Mouse (Mus musculus): ENCODE results near the gene Galnt2. TPM values are rescaled to one million over a fixed set of nuclear protein-coding genes. Genes with fewer than 3 reads are reported as not detected.

Gene Galnt2
- total and polyA plus RNA-seq, 2 experiments from 2014 or later, result 36.5 to 54.9 TPM

GRCm38 (mm10) chr8:124278956-124279689, 47.9 kb downstream of the Galnt2 start:
- H3K4me3 ChIP-seq (ENCODE audit: low read length), result no peak overlapping the region
- 85% methylated on average over 7 of the region's 7 CpGs for WGBS
- no peak for TF ChIP-seq CTCF (IDR thresholded peaks at IDR 0.05; ENCODE audit: low read depth)
- ATAC-seq (no peak), DNase-seq (ENCODE audit: low spot score) (no peak)
- H3K9ac ChIP-seq (replicated peaks; ENCODE audit: low read length), result no peak overlapping the region
- H3K27me3 ChIP-seq (ENCODE audit: insufficient read depth, low read length), result no peaks in the 10 kb centered on the region
- H3K4me2 ChIP-seq (ENCODE audit: low read depth, low read length), result no peak overlapping the region
- no peak overlapping the region for H3K27ac ChIP-seq
- no peaks in the 10 kb centered on the region for H3K36me3 ChIP-seq (ENCODE audit: insufficient read depth, low read length)
- H3K9me3 ChIP-seq (ENCODE audit: low read length), result no peaks in the 10 kb centered on the region
- peaks cover 31% of the 10 kb centered on the region for H3K4me1 ChIP-seq (ENCODE audit: insufficient read depth, low read length)

GRCm38 (mm10) chr8:124279690-124279985, 48.4 kb downstream of the Galnt2 start:
- Histone ChIP-seq H3K36me3 (ENCODE audit: insufficient read depth, low read length) (no peaks in the 10 kb centered on the region), H3K4me3 (ENCODE audit: low read length) (no peak overlapping the region), H3K4me2 (ENCODE audit: low read depth, low read length) (no peak overlapping the region), H3K9ac (replicated peaks; ENCODE audit: low read length) (no peak overlapping the region), H3K4me1 (ENCODE audit: insufficient read depth, low read length) (peaks cover 31% of the 10 kb centered on the region), H3K27me3 (ENCODE audit: insufficient read depth, low read length) (no peaks in the 10 kb centered on the region), H3K9me3 (ENCODE audit: low read length) (no peaks in the 10 kb centered on the region), H3K27ac (no peak overlapping the region)
- TF ChIP-seq CTCF (IDR thresholded peaks at IDR 0.05; ENCODE audit: low read depth), result no peak
- WGBS, result 97% methylated on average over 5 of the region's 5 CpGs
- DNase-seq (ENCODE audit: low spot score) (no peak), ATAC-seq (no peak)

DNA sequence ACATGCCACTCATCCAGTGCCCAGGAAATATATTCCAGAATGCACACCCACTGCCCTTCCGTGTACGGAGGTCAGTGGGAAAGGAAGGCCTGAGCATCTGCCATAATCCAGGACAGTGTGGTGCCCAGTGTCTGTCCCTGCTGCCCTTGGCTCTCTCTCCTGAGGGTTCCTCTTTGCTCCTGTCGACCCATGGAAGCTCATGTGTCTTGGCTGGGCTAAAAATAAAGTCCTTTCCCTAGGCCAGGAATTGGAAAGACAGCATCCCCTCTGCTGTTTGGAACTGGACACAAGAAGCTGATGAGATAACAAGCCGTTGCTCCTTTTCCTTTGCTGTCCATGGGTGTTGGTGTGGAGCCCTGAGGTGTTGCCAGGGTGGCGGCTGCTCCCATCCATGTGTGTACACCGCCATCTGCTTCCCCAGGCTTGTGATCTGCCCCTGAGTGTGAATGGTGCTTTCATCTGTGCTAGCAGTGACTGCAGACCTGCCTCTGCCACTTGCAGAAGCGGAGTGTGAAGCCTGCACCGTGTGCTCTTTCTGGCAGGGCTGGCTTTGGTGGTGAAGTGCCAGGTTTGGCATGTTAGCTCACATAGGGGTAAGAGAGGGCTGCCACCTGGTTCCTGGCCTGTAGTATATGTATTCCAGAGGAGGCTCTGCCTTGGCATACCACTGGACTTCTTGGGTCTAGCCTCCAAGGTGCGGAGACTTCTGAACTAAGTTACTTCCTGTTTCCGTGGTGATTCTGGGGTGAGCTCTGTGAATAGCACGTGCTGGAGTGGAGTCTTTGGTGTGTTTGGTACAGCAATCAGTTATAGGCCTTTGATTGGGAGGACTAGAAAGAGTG, 50.7 kb downstream of the Galnt2 start:
- Histone ChIP-seq H3K27ac (peak overlapping the region; percentile 56; the same call in 1 of the 2 replicates), H3K4me1 (ENCODE audit: insufficient read depth, low read length) (peaks cover 47% of the 10 kb centered on the region), H3K9me3 (ENCODE audit: low read length) (no peaks in the 10 kb centered on the region), H3K9ac (replicated peaks; ENCODE audit: low read length) (no peak overlapping the region), H3K4me2 (ENCODE audit: low read depth, low read length) (no peak overlapping the region), H3K36me3 (ENCODE audit: insufficient read depth, low read length) (no peaks in the 10 kb centered on the region), H3K27me3 (ENCODE audit: insufficient read depth, low read length) (no peaks in the 10 kb centered on the region), H3K4me3 (ENCODE audit: low read length) (no peak overlapping the region)
- 42% methylated on average over 11 of the region's 11 CpGs for WGBS
- no peak for ATAC-seq
- DNase-seq (ENCODE audit: low spot score), result peak; percentile 41
- no peak for TF ChIP-seq CTCF (IDR thresholded peaks at IDR 0.05; ENCODE audit: low read depth)

DNA sequence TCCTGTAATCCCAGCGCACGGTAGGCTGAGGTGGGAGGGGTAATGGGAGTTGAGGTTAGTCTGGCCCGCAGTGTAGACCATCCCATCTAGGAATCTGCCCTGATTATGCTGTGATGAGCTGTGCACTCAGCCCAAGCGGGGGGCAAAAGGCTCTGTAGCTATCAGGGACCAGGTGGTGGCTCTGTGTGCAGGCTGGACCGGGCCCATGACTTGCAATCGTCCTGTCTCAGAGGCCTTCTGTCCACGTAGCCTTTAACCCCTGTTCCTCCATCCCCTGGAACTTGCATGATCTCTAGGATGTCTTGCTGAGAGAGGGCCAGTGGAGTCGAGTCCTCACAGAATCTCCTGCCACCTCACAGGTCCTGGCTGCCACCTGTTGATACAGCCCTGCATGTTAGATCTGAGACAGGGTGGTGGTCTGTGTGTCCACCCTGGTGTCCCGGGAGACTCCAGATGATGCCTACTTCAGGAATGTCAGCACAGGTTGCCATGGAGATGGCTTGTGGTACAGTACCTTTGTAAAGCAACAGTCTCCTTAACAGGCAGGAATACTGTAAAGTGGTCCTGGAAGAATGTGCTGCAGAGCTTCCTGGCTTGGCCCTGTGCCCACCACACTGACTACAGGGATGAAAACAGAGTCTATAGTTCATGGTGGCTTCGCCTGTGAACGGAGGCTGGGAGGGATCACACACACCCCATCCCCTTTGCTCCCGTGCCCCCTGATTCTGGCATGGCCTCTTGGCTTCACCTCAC, 51.9 kb downstream of the Galnt2 start:
- DNase-seq (ENCODE audit: low spot score) (no peak), ATAC-seq (no peak)
- no peaks in the 10 kb centered on the region for H3K36me3 ChIP-seq (ENCODE audit: insufficient read depth, low read length)
- WGBS, result 52% methylated on average over 12 of the region's 12 CpGs
- no peaks in the 10 kb centered on the region for H3K9me3 ChIP-seq (ENCODE audit: low read length)
- no peak overlapping the region for H3K4me2 ChIP-seq (ENCODE audit: low read depth, low read length)
- 0 out of 2 replicates have a peak overlapping the region, but pooled peaks have one; percentile 14 for H3K9ac ChIP-seq (replicated peaks; ENCODE audit: low read length)
- H3K4me1 ChIP-seq (ENCODE audit: insufficient read depth, low read length), result peaks cover 47% of the 10 kb centered on the region
- H3K4me3 ChIP-seq (ENCODE audit: low read length), result no peak overlapping the region
- peak overlapping the region; percentile 69; the same call in 1 of the 2 replicates for H3K27ac ChIP-seq
- no peaks in the 10 kb centered on the region for H3K27me3 ChIP-seq (ENCODE audit: insufficient read depth, low read length)
- TF ChIP-seq CTCF (IDR thresholded peaks at IDR 0.05; ENCODE audit: low read depth), result no peak

DNA sequence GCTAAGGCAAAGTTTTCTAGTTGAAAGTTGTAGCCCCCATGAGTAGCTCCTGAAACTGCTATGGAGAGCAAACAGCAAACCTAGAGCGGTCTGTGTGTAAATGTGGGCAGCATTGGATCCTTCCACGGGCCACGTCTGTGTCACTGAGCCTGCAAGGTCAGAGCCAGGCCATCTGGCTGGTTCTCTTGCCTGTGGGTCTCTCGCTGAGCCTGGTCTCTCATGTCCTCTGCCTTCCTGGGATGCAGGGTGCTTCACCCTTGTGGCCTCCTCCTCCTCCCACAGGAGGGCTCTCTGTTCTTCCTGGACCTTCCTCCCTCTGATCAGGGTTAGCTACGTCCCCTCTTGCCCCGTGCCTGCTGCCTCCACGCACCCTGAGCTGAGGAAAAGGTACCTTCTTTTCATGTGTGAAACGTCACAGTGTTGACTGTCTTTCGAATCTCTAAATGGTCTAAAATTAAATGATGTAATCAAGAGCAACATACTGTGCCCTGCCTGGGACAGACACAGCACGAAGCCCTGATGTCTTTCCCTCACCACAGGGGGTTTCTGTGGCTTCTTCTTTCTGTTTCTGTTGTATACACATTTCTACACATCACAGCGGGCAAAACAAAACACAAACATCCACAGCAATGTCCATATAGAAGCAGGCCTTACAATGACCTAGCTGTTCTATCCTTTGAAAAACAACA, 52.6 kb downstream of the Galnt2 start:
- H3K4me2 ChIP-seq (ENCODE audit: low read depth, low read length), result no peak overlapping the region
- H3K4me1 ChIP-seq (ENCODE audit: insufficient read depth, low read length), result peaks cover 47% of the 10 kb centered on the region
- 31% methylated on average over 11 of the region's 11 CpGs for WGBS
- no peaks in the 10 kb centered on the region for H3K36me3 ChIP-seq (ENCODE audit: insufficient read depth, low read length)
- no peaks in the 10 kb centered on the region for H3K27me3 ChIP-seq (ENCODE audit: insufficient read depth, low read length)
- no peak for DNase-seq (ENCODE audit: low spot score)
- no peaks in the 10 kb centered on the region for H3K9me3 ChIP-seq (ENCODE audit: low read length)
- peak overlapping the region; percentile 69 for H3K27ac ChIP-seq
- H3K9ac ChIP-seq (replicated peaks; ENCODE audit: low read length), result 0 out of 2 replicates have a peak overlapping the region, but pooled peaks have one; percentile 14
- ATAC-seq, result no peak
- no peak for TF ChIP-seq CTCF (IDR thresholded peaks at IDR 0.05; ENCODE audit: low read depth)
- H3K4me3 ChIP-seq (ENCODE audit: low read length), result no peak overlapping the region

DNA sequence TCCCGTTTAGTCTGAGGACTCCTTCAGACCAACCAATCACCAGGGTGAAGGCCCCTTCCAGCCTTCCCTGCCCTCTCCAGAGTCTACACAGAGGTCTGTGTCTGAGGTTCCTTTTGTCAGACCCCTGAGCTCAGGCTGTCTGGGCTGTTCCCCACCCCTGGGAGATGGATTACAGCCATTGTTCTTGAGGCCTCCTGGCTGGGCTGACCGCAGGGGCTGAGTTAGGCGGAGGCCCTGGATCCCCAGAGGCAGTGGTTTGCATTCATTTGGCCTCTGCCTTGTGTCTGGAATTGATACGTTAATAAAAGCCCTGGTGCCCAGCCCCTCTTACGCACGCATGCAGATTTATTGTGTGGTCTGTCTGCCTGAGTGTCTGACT, 53.1 kb downstream of the Galnt2 start:
- 15% methylated on average over 6 of the region's 6 CpGs for WGBS
- H3K36me3 ChIP-seq (ENCODE audit: insufficient read depth, low read length), result no peaks in the 10 kb centered on the region
- no peak overlapping the region; the same call in 1 of the 2 replicates for H3K9ac ChIP-seq (replicated peaks; ENCODE audit: low read length)
- DNase-seq (ENCODE audit: low spot score) (peak; percentile 45), ATAC-seq (peak; percentile 51)
- no peak overlapping the region for H3K4me2 ChIP-seq (ENCODE audit: low read depth, low read length)
- no peaks in the 10 kb centered on the region for H3K27me3 ChIP-seq (ENCODE audit: insufficient read depth, low read length)
- H3K9me3 ChIP-seq (ENCODE audit: low read length), result no peaks in the 10 kb centered on the region
- no peak overlapping the region for H3K4me3 ChIP-seq (ENCODE audit: low read length)
- peaks cover 47% of the 10 kb centered on the region for H3K4me1 ChIP-seq (ENCODE audit: insufficient read depth, low read length)
- H3K27ac ChIP-seq, result peak overlapping the region; percentile 69
- TF ChIP-seq CTCF (IDR thresholded peaks at IDR 0.05; ENCODE audit: low read depth), result no peak

Data from hindbrain, postnatal 0 days (tissue).